Mouse (Mus musculus): ENCODE results near the gene Cwc15. TPM values are rescaled to one million over a fixed set of nuclear protein-coding genes. Genes with fewer than 3 reads are reported as not detected.
A peak's percentile ranks its signal among the peaks of the same experiment; 100 is the strongest.
"Not testable (repeated sequence)": the region's sequence is repeated elsewhere in the genome, so short reads cannot be mapped to it uniquely, and the experiment has no call there.

Gene Cwc15
- polyA plus RNA-seq (2016; fragmentation: Nextera tagmentation; extraction: Ambion mirVana), result 183 and 185 TPM in 2 replicates

- no peaks in the 10 kb centered on the region for H3K9me3 ChIP-seq
- H3K4me2 ChIP-seq (replicated peaks), result peak within 1 kb of the TSS; percentile 84
- under 1% methylated on average over 59 of the region's 59 CpGs for WGBS
- peaks cover 10% of the 10 kb centered on the region for H3K4me1 ChIP-seq
- peak within 1 kb of the TSS; percentile 68 for H3K27ac ChIP-seq (replicated peaks)
- H3K9ac ChIP-seq (replicated peaks), result peak within 1 kb of the TSS; percentile 85
- H3K4me3 ChIP-seq, result peak within 1 kb of the TSS; percentile 75
- peak; percentile 99 for ATAC-seq (ENCODE audit: low FRiP score, low read depth)
- peaks cover 30% of the 10 kb centered on the region for H3K36me3 ChIP-seq
- no peaks in the 10 kb centered on the region for H3K27me3 ChIP-seq
Measured at GRCm38 (mm10) chr9:14500023-14500915, at the start of gene Cwc15, which contains the start of gene Kdm4d. Gene Cwc15 (plus strand): TSS chr9:14500617. Gene Kdm4d (minus strand): TSS chr9:14500482.

GRCm38 (mm10) chr9:14451120-14451519, 49.3 kb upstream of the Cwc15 start:
- H3K4me2 ChIP-seq (replicated peaks); H3K4me3 ChIP-seq; ATAC-seq (ENCODE audit: low FRiP score, low read depth); H3K9ac ChIP-seq (replicated peaks); H3K27me3 ChIP-seq; H3K9me3 ChIP-seq; H3K27ac ChIP-seq (replicated peaks); H3K4me1 ChIP-seq; H3K36me3 ChIP-seq: not testable (repeated sequence)
- 73% methylated on average over 8 of the region's 8 CpGs for WGBS

DNA sequence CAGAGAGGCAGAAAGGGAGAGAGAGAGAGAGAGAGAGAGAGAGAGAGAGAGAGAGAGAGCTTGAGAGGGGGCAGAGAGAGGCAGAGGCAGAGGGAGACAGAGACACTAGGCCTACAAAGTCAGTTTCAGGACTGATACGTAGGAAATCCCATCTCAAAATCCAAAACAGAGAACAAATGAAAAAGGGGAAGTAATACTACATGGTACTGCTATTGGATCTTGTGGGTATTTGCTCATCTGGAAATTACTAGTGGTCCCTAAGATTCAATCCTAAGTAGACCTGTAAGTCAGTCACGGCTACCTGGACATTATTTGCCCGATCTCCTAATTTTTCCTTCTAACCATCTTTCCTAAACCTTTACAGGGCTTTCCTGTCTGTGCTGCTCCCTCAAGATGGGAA, 44.1 kb upstream of the Cwc15 start:
- H3K36me3 ChIP-seq, result no peaks in the 10 kb centered on the region
- H3K4me1 ChIP-seq, result no peaks in the 10 kb centered on the region
- 94% methylated on average over 3 of the region's 3 CpGs for WGBS
- H3K9ac ChIP-seq (replicated peaks), result no peak overlapping the region
- no peaks in the 10 kb centered on the region for H3K9me3 ChIP-seq
- H3K27ac ChIP-seq (replicated peaks), result no peak overlapping the region
- no peak for ATAC-seq (ENCODE audit: low FRiP score, low read depth)
- no peaks in the 10 kb centered on the region for H3K27me3 ChIP-seq
- no peak overlapping the region for H3K4me2 ChIP-seq (replicated peaks)
- H3K4me3 ChIP-seq, result no peak overlapping the region

DNA sequence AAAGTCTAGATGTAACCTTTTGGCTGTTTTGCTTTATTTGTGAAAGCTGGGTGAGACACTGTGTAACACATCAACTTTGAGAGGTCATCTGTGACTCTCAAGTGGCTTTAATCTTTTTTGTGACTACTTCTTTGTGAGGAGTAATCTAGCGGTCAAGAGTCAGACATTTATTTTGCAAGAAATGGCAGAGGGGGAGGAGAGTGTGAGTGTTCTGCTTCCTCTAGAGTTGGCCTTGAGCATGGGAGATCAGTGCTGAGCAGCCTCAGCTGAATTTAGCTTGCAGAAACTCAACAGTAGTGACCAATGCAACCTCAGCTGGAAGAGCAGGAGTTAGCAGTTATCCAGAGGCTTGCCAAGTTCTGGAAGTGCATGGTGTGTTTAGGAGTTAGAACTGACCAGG, 37.9 kb upstream of the Cwc15 start:
- not testable (repeated sequence) for H3K9me3 ChIP-seq; H3K9ac ChIP-seq (replicated peaks); H3K4me2 ChIP-seq (replicated peaks); H3K27me3 ChIP-seq; ATAC-seq (ENCODE audit: low FRiP score, low read depth); H3K4me3 ChIP-seq; H3K27ac ChIP-seq (replicated peaks); H3K4me1 ChIP-seq; H3K36me3 ChIP-seq
- 94% methylated on average over 1 of the region's 1 CpGs for WGBS

DNA sequence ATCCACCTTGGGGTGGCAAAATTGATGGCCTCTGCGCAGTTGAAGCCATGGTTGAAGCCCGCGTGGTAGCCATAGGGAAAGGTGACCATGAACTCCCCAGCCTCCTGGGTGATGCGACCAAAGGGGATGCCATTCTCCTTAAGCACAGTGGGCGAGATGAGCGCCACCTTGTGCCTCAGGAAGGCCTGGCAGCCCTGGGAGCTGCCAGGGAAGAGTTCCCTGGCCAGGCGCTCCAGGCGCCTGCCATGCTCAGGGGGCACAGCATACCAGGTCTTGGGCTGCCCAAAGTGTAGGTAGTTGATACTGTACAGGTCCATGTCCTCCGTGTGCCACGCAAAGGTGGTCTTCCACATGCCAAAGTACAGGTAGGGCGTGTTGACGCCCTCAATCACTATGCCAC, 36.7 kb upstream of the Cwc15 start:
- H3K4me1 ChIP-seq; H3K4me2 ChIP-seq (replicated peaks); H3K27ac ChIP-seq (replicated peaks); ATAC-seq (ENCODE audit: low FRiP score, low read depth); H3K27me3 ChIP-seq; H3K9me3 ChIP-seq; H3K9ac ChIP-seq (replicated peaks); H3K36me3 ChIP-seq; H3K4me3 ChIP-seq: not testable (repeated sequence)
- 72% methylated on average over 12 of the region's 12 CpGs for WGBS

DNA sequence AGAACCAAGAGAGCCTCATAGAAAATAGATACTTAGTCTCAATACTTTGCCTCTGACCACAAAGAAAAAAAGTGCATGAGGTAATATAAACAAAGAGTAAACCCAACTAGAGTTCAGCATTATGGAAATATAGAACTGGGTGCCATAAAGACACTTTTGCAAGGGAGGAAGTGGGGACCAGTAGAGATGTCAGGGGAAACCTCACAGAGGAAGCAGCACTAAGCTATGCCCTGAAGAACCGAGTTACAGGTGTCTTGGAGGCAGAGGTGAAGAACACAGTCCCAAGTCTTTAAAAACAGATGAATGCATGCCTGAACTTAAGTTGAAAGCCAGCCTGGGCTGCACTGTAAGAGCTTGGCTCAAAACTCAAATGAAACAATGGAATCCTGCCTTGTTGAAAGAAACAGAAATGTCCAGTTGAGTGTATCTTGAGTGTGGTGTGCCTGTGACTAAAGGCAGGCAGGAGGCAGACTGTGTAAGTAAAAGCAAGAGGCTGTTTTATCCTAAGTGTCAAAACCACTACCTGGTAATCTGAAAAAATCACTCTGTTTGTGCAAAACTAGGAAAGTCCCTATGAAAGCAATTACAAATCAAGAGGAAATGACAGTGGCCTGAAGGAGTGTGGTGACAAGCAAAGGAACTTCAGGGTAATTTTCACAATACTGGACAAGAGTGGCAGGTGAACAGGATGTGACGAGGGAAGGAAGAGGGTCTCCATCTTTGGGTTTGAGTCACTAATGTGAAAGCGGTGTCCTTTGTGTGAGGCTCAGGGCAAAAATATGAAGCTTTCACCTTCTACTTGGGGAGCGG, 1.3 kb upstream of the Cwc15 start:
- no peaks in the 10 kb centered on the region for H3K27me3 ChIP-seq
- H3K4me1 ChIP-seq, result peaks cover 10% of the 10 kb centered on the region
- no peak overlapping the region for H3K27ac ChIP-seq (replicated peaks)
- peak overlapping the region; percentile 71 for H3K4me2 ChIP-seq (replicated peaks)
- ATAC-seq (ENCODE audit: low FRiP score, low read depth), result no peak
- 84% methylated on average over 4 of the region's 4 CpGs for WGBS
- peaks cover 20% of the 10 kb centered on the region for H3K36me3 ChIP-seq
- H3K9ac ChIP-seq (replicated peaks), result peak overlapping the region; percentile 69; the same call in 1 of the 2 replicates
- no peaks in the 10 kb centered on the region for H3K9me3 ChIP-seq
- peak overlapping the region; percentile 75 for H3K4me3 ChIP-seq

DNA sequence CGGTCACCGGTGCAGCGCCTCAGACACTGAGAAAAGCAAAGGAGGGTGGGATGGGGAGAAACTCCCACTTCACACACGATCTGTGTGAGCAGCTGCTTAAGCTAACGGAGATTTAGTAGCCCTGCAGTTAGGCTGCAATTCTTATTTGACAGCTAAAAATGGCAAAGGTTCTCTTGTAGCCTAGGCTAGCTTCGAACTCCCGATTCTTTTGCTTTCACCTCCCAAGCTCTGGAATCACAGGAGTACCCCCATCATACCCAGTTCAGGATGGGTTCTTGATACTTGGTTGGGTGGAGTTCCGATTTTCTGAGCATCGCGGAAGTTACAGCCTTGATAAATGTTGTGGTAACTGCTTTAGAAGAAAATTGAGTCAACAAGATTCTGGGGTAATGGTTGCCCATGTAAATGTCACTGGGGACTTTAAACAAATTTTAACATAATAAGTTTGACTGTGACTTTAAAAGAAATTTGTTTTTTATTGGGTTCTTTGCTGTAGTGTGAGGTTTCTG, 553 bp downstream of the Cwc15 start:
- H3K9ac ChIP-seq (replicated peaks), result peak overlapping the region; percentile 85
- H3K27ac ChIP-seq (replicated peaks), result peak overlapping the region; percentile 68
- peak overlapping the region; percentile 75 for H3K4me3 ChIP-seq
- no peak for ATAC-seq (ENCODE audit: low FRiP score, low read depth)
- peaks cover 37% of the 10 kb centered on the region for H3K36me3 ChIP-seq
- H3K9me3 ChIP-seq, result no peaks in the 10 kb centered on the region
- no peaks in the 10 kb centered on the region for H3K27me3 ChIP-seq
- WGBS, result 5% methylated on average over 10 of the region's 10 CpGs
- H3K4me2 ChIP-seq (replicated peaks), result peak overlapping the region; percentile 84
- H3K4me1 ChIP-seq, result peaks cover 10% of the 10 kb centered on the region

DNA sequence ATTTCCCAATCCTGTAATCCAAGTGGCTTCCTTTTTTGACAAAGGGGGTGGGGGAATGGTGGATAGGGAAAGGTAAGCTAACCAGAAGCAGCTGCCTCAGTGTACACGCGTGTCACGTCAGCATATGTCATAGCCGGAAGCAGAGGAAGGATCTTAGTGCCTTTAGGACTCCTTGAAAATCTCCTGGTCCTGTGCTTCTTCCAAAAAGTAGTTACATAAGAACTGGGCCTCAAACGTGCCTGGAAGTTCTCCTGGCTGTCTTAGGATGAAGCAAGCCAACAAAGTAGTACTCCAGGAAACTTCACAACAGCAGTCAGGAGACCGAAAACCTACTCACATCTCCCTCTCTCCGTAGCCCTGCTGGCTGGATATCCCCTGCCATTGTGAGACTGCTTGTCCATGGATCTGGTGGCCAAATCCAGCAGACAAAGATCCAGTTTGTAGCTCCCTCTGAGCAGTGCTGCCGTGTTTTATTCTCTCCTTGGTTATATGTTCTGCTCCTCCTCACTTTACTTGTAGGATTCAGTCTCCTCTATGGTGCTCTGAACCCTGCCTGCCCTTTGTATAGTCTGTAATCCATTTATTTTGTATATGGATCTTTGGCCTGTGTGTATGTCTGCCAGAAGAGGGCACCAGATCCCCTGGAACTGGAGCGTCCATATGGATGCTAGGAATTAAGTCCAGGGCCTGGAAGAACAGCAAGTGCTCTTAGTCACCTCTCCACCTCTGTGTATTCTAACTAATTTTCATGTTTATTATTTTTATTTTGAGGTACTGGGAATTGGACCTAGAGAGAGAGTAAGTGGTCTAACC, 12.4 kb downstream of the Cwc15 start:
- Histone ChIP-seq H3K36me3 (peaks cover 31% of the 10 kb centered on the region), H3K4me2 (replicated peaks) (no peak overlapping the region), H3K27me3 (no peaks in the 10 kb centered on the region), H3K4me1 (no peaks in the 10 kb centered on the region), H3K4me3 (no peak overlapping the region), H3K27ac (replicated peaks) (no peak overlapping the region), H3K9me3 (no peaks in the 10 kb centered on the region), H3K9ac (replicated peaks) (no peak overlapping the region)
- peak; percentile 66 for ATAC-seq (ENCODE audit: low FRiP score, low read depth)
- 79% methylated on average over 9 of the region's 9 CpGs for WGBS

GRCm38 (mm10) chr9:14517296-14517695, 16.9 kb downstream of the Cwc15 start:
- no peak for ATAC-seq (ENCODE audit: low FRiP score, low read depth)
- 71% methylated on average over 1 of the region's 1 CpGs for WGBS
- Histone ChIP-seq H3K4me3 (no peak overlapping the region), H3K27ac (replicated peaks) (no peak overlapping the region), H3K36me3 (no peaks in the 10 kb centered on the region), H3K4me2 (replicated peaks) (no peak overlapping the region), H3K4me1 (no peaks in the 10 kb centered on the region), H3K27me3 (no peaks in the 10 kb centered on the region), H3K9me3 (no peaks in the 10 kb centered on the region), H3K9ac (replicated peaks) (no peak overlapping the region)

- WGBS, result 78% methylated on average over 3 of the region's 3 CpGs
Measured at GRCm38 (mm10) chr9:14518105-14518504, 17.7 kb downstream of the Cwc15 start.

DNA sequence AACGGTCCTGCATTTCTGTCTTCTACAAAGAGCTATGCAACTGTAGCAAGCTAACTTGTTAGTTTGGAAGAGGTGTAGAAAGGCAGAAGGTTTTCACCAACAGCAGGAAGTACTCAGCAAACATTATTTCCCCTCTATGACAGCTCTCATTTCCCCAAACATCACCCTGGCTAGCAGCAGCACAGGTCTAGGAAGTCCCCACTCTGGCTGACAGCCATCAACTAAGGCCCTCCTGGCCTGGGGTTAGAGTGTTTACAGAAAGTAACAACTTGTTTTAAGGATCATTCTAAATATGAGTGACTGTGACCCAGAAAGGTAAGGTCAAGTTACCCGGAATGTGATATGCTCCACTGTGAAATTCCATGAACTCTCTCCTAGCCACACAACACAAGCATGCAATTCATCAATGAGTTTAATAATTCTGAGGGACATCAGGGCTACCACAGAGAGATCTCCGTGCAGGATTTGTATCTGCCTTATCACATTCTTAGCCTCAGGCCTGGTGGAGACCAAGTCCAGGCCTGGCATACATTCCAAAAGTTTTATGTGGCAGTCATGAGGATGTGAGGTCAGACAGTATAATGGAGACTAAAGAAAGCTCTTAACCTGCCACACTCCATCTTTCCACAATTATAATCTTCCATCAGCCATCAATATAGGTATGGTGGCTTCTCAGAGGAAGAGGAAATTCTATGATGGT, 20.7 kb downstream of the Cwc15 start:
- H3K36me3 ChIP-seq, result no peaks in the 10 kb centered on the region
- no peak for ATAC-seq (ENCODE audit: low FRiP score, low read depth)
- no peak overlapping the region for H3K4me2 ChIP-seq (replicated peaks)
- H3K9ac ChIP-seq (replicated peaks), result no peak overlapping the region
- no peak overlapping the region for H3K27ac ChIP-seq (replicated peaks)
- no peaks in the 10 kb centered on the region for H3K9me3 ChIP-seq
- H3K4me1 ChIP-seq, result no peaks in the 10 kb centered on the region
- 83% methylated on average over 3 of the region's 3 CpGs for WGBS
- H3K27me3 ChIP-seq, result no peaks in the 10 kb centered on the region
- H3K4me3 ChIP-seq, result no peak overlapping the region

More at GRCm38 (mm10) chr9:14518105-14518504, 17.7 kb downstream of the Cwc15 start:
- Histone ChIP-seq H3K27me3 (no peaks in the 10 kb centered on the region), H3K4me1 (no peaks in the 10 kb centered on the region), H3K36me3 (no peaks in the 10 kb centered on the region), H3K4me2 (replicated peaks) (no peak overlapping the region), H3K4me3 (no peak overlapping the region), H3K9ac (replicated peaks) (no peak overlapping the region), H3K9me3 (no peaks in the 10 kb centered on the region), H3K27ac (replicated peaks) (no peak overlapping the region)
- ATAC-seq (ENCODE audit: low FRiP score, low read depth), result no peak

All from midbrain, embryonic 12.5 days (tissue).